18 mouse cellular contexts compared by ENCODE assay signal in genomic region chr12:82999333-83000032, GRCm38 (mm10).
DNase-seq lines count a peak whose midpoint lies in the region; ATAC-seq lines count a peak whose summit lies in the region.
"Had no signal": no experiment of that assay in that cellular context is flagged by ENCODE, and none has a peak within 500 bp of the region (broad histone marks: within the 10 kb centered on the region; RNA-seq: fewer than 3 reads in every experiment).

No protein-coding gene starts in this region.

- H3K36me3 ChIP-seq in heart, embryonic 14.5 days (ENCODE audit: control insufficient read depth, insufficient read depth, low read length): no peaks in the 10 kb centered on the region
- H3K36me3 ChIP-seq: embryonic facial prominence, embryonic 10.5 days; limb, embryonic 10.5 days; liver, embryonic 13.5 days had no signal

- H3K27me3 ChIP-seq in heart, embryonic 14.5 days (ENCODE audit: control insufficient read depth, insufficient read depth, low read length): no peaks in the 10 kb centered on the region
- H3K27me3 ChIP-seq: liver, embryonic 13.5 days had no signal

- peak; percentile 15 for DNase-seq in gastrocnemius, postnatal 25 days
- DNase-seq in gastrocnemius, postnatal 36 days: no peak
- DNase-seq in right cerebral cortex, postnatal 25 days: peak; percentile 22
- DNase-seq in right cerebral cortex, postnatal 36 days (ENCODE audit: low spot score in 2 of 2): no peak
- peak; percentile 22 for DNase-seq in retina, embryonic 14.5 days (ENCODE audit: low spot score)
- no peak for DNase-seq in thymus, postnatal 36 days
- DNase-seq in layer of hippocampus, adult 9-11 months: no peak
- DNase-seq: B cell, adult 2 months; cerebellum, adult 11-12 months; kidney, adult 9 months; kidney, postnatal 4 days; liver, embryonic 13.5 days; thymus, postnatal 4 days had no signal

- 89% methylated on average over 7 of the region's 7 CpGs for WGBS in heart, embryonic 14.5 days

- H3K4me3 ChIP-seq in heart, embryonic 14.5 days (ENCODE audit: control insufficient read depth in 1 of 2, insufficient read depth in 1 of 2, low read depth in 1 of 2, low read length in 2 of 2): no peak overlapping the region
- H3K4me3 ChIP-seq: embryonic facial prominence, embryonic 10.5 days; limb, embryonic 10.5 days; liver, embryonic 13.5 days had no signal

- peaks cover 0 to 2% of the 10 kb centered on the region in 2 experiments; a peak in 1 of 4 replicates for H3K4me1 ChIP-seq in heart, embryonic 14.5 days (ENCODE audit: control insufficient read depth in 2 of 2, insufficient read depth in 2 of 2, low read length in 2 of 2)
- H3K4me1 ChIP-seq: embryonic facial prominence, embryonic 10.5 days; liver, embryonic 13.5 days had no signal

- H3K9ac ChIP-seq in heart, embryonic 14.5 days (ENCODE audit: low read length): no peak overlapping the region
- H3K9ac ChIP-seq: liver, embryonic 13.5 days had no signal

- no peaks in the 10 kb centered on the region for H3K9me3 ChIP-seq in heart, embryonic 14.5 days (ENCODE audit: control insufficient read depth, low read length)
- H3K9me3 ChIP-seq: embryonic facial prominence, embryonic 10.5 days; limb, embryonic 10.5 days; liver, embryonic 13.5 days had no signal

- no peak overlapping the region for H3K4me2 ChIP-seq in heart, embryonic 14.5 days (ENCODE audit: low read length)
- H3K4me2 ChIP-seq: liver, embryonic 13.5 days had no signal

- no peak for ATAC-seq in heart, embryonic 14.5 days (ENCODE audit: insufficient number of reproducible peaks, insufficient read depth, low FRiP score, low read depth)
- ATAC-seq: inflammation-experienced regulatory T-cells, adult 6 months; midbrain, embryonic 16.5 days had no signal

- intact Hi-C loops in gastrocnemius, postnatal 36 days (cut with DNase I): no loop called here

- H3K27ac ChIP-seq in heart, embryonic 14.5 days (replicated peaks in 1 of 2; ENCODE audit: control insufficient read depth in 1 of 2, insufficient read depth in 1 of 2, low read depth in 2 of 2, low read length in 2 of 2): peak overlapping the region; percentile 7 to 28; a peak in 1 of 4 replicates
- H3K27ac ChIP-seq: embryonic facial prominence, embryonic 10.5 days; limb, embryonic 10.5 days; liver, embryonic 13.5 days had no signal

Comparison
In these comparisons a context has a peak if more than half of its experiments do, and no peak if none do; other contexts are left out.
1. DNase-seq: peak in gastrocnemius, postnatal 25 days (single experiment), right cerebral cortex, postnatal 25 days (single experiment) and retina, embryonic 14.5 days (single experiment); none in gastrocnemius, postnatal 36 days (0 of 2), right cerebral cortex, postnatal 36 days (0 of 2), thymus, postnatal 36 days (0 of 2) and layer of hippocampus, adult 9-11 months (single experiment).